Mouse (Mus musculus): Measurements from ENCODE around the gene Rnf169.

Rnf169 gene

DNA sequence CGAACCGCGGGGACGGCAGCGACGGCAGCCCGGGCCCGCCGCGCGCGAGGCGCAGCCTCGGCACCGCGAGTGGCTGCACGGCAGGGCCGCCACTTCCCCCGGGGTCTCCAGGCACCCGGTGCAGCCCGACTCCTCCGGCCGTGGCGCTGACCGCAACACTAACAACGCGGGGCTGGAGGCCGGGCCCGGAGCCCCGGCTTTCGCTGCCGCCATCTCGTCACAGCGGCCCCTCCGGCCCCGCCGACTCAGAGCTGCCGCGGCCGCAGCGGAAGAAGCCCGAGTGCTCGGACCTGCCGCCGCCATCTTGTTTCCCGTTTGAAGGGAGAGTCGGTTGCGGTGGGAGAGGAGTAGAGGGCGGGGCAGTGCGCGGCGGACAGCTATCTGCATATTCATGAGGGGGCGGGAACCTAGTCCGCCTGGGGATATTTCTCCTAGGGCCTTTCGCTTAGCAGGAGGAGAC, at the start of gene Rnf169:
TSS of gene Rnf169 (minus strand) at position 317 of the 460 bp plus-strand sequence.
- DNase-seq (ENCODE audit: low spot score in 2 of 2) = peak; percentile 95 to 96

DNA sequence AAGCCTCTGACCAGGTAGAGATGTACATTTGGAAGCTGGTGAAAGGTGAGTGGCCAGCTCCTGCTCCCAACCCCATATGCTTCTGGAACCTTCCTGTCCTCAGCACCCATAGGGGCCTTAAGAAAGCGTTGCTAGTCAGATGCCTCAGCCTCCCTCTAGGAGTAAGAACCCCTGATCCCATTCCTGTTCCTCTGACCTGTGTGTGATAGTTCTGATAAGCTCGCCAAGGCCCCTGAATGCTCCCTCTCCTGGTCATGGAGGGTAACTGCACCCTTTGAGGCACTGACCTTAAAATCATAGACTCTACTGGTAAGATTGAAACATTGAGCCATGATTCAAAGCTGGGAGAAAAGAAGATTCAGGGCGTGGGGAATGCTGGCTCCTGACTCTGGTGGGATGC, 49.1 kb upstream of the Rnf169 start:
- DNase-seq (ENCODE audit: low spot score in 2 of 2) = no peak

- no peak for DNase-seq (ENCODE audit: low spot score in 2 of 2)
These were observed 47.1 kb upstream of the Rnf169 start for GRCm38 (mm10) chr7:100027353-100027752.

DNA sequence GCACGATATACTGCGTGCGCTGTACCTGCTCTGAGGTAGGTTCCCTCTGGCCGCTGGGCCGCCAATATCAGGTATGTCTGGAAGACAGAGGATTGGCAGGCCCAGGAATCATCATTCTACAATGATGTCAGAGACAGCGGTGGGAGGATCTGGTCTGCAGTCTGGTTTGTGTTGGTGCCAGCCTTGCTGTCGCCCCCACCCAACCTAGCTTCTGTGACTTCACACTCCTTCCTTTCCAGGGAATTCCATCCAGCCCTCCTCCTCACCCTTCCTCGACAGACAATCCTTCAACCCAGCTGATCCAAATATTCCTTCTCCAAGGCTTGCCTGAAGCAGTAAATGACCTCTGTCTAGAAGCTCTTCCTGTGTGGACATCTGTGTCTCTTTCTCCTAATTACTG, 36.8 kb upstream of the Rnf169 start:
- no peak for DNase-seq (ENCODE audit: low spot score in 2 of 2)

GRCm38 (mm10) chr7:100014123-100014600, 33.9 kb upstream of the Rnf169 start:
- DNase-seq (ENCODE audit: low spot score in 2 of 2) = peak; percentile 8 to 11

DNA sequence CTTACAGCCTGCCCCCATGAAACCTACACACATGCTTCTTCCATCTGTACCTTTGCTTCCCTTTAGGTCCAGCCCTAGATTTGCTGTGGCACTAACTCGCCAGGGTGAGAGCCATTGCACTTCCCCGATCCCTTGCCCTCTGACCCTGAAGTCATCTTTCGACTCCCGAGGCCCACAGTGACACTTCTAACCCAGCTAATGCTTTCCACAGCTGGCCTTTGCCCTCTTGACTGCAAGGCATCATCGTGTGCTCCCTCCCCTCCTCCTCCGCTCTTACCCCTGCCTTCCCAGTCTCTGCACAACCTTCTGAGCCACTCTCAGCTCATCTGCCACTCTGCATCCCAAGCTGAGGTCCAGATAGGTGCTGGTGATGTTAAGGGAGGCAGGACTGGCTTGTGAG, 32.3 kb upstream of the Rnf169 start:
- no peak for DNase-seq (ENCODE audit: low spot score in 2 of 2)

- DNase-seq (ENCODE audit: low spot score in 2 of 2) = peak in 1 of 2 experiments; percentile 21
These were observed 31.8 kb upstream of the Rnf169 start for GRCm38 (mm10) chr7:100012085-100012484.

GRCm38 (mm10) chr7:100010711-100011110, 30.5 kb upstream of the Rnf169 start:
- no peak for DNase-seq (ENCODE audit: low spot score in 2 of 2)

- DNase-seq (ENCODE audit: low spot score in 2 of 2) = peak in 1 of 2 experiments; percentile 39
These were observed 29.4 kb upstream of the Rnf169 start for GRCm38 (mm10) chr7:100009640-100010039.

GRCm38 (mm10) chr7:100008765-100009164, 28.5 kb upstream of the Rnf169 start:
- no peak for DNase-seq (ENCODE audit: low spot score in 2 of 2)

- DNase-seq (ENCODE audit: low spot score in 2 of 2) = no peak
These were observed 26.2 kb upstream of the Rnf169 start for GRCm38 (mm10) chr7:100006411-100006810.

DNA sequence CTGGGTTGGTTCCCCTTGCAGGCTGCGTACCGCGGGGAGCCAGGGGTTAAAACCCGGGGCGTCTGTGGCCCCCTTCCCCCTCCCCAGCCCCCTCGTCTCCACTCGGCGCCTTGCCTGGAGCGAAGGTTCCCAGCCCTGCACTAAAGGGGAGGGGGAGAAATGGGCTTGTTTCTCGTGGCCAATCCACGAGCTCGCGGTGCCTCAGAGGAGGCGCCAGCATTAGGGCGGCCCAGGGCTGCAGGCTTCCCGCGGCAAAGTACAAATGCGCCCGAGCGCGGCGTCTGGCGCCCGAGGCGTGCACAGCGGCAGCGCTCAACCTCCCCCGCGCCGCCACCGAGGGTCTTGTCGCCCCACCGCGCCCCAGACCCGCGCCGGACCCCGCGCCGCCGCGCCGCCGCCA, 25.5 kb upstream of the Rnf169 start, which contains the start of gene Chrdl2:
TSS of gene Chrdl2 (plus strand) at position 383 of the 400 bp plus-strand sequence.
- peak in 1 of 2 experiments; percentile 13 for DNase-seq (ENCODE audit: low spot score in 2 of 2)

GRCm38 (mm10) chr7:100003781-100004180, 23.5 kb upstream of the Rnf169 start:
- DNase-seq (ENCODE audit: low spot score in 2 of 2) = no peak

- no peak for DNase-seq (ENCODE audit: low spot score in 2 of 2)
These were observed 18.4 kb upstream of the Rnf169 start for GRCm38 (mm10) chr7:99998668-99999067.

DNA sequence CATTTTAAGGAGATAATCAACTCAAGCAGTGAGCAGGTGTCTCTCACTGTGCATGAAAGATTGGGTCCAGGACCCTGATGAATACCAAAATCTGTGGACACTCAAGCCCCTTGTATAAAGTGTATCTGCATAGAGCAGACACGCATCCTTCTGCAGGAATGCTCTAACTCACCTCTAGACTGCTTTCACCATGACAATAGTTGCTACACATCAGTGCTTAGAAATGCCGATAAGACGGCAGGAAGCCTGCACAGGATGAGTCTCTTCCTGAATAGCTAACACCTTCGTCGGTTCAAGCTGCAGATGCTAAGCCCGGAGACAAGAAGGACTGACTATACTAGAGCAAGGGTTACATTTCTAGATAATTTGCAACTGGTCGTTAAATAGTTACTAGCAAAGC, 14.9 kb upstream of the Rnf169 start:
- DNase-seq (ENCODE audit: low spot score in 2 of 2) = no peak

DNA sequence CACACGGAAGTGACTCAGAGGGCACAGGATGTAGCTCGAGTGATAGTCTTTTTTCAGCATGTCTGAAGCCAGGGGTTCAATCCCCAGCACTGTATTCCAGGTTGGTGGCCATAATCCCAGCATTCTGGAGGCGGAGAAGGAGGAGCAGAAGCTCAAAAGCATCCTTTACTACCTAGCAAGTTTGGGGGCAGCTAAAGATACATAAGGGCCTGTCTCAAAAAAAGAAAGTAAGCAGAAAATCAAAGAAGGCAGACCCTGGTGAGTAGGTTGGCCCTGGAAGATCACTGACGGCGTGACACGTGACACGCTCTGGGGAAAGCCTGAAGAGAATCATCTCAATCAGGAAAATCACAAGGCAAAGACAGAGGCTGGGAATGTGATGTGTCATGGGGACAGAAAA, 12.9 kb upstream of the Rnf169 start:
- no peak for DNase-seq (ENCODE audit: low spot score in 2 of 2)

DNA sequence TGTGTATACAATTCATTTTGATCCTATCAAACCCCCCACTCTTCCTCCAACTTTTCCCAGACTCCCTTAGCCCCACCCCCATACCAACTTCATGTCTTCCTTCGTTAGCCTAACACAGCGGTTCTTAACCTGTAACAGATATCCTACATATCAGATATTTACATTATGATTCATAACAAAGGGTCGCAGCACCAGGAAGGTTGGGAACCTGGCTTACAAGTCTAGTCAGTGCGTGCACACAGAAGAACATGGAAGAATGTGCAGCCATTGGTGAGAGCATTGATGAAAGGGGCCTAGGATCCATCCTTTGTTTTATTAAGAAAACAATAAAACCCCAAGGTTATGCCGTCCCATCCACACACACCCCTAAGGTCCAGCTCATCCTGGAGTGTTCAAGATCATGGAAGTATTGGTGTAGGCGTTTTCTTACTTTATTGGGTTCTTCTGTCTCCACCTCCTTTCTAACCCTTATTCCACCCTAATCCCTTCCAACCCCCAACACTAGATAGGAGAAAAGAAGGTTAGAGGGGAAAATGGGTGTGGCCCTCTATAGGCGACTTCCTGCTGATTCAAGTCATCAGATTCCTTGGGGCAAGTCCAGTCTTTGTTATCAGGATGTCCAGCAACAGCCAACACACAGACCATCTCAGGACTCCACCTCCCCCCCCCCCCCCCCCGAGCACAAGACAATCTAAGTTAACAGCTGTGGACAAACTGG, 10.9 kb upstream of the Rnf169 start:
- no peak for DNase-seq (ENCODE audit: low spot score in 2 of 2)

DNA sequence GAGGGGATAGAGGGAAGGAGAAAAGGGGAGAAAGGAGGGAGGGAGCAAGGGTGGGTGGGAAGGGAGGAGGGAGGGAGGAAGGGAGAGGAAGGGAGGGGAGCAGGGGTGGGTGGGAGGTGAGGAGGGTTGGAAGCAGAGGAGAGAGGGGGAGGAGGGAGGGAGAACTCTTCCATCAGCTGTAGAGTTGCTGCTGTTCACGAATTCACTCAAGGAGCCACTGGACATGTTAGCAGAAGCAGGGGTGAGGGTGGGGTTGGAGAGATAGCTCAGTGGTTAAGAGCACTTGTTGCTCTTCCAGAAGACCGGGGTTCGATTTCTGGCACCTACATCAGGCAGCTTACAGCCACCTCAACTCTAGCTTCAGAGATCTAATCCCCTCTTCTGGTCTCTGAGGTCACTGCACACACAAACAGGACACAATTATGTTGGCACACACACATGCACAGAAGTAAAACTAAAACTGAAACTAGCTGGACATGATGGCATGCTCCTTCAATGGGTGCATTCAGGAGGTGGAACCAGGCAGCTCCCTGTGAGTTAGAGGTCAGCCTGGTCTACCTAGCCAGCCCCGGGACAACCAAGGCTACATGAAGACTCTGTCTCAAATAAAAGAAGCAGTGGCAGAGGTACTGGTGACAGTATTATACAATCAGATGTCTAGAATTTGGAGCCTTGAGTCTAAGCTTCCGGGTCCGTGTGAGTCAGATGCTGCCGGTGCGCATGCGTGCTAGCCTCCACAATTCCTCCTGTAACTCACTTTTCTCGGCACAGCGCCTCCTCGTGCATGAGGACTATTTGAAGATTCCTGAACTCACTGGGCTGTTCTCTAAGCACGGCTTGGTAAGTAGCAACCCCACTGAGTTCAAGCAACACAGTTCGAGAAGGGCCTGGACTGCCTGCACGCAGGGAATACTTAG, 9.9 kb upstream of the Rnf169 start:
- DNase-seq (ENCODE audit: low spot score in 2 of 2) = no peak

DNA sequence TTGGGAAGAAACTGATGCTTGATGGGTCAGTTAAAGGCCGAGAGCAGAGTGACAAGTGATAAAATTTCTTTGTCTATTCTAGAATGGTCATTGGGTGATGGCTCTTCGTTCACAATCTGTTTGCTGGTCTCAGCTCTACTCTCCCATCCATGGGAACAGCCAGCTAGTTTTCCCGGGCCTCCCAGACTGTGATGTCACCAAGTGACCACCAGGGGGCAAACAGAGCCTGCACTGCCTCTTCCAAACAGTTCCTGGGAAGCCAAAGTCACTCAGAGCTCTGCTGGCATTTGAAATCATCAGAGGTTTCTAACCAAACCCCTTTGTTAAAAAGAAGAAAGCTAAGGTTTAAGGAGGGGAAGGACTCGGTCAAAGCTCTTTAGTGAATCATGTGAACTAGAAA, 8.5 kb upstream of the Rnf169 start:
- DNase-seq (ENCODE audit: low spot score in 2 of 2) = peak in 1 of 2 experiments; percentile 58

- DNase-seq (ENCODE audit: low spot score in 2 of 2) = no peak
These were observed 2.3 kb upstream of the Rnf169 start for GRCm38 (mm10) chr7:99982256-99983242.

- peak; percentile 49 to 52 for DNase-seq (ENCODE audit: low spot score in 2 of 2)
These were observed 1.1 kb upstream of the Rnf169 start for GRCm38 (mm10) chr7:99981311-99981710.

Data from heart, adult 9 months (tissue).